Mouse (Mus musculus): ENCODE data around the gene Retsat. TPM values are rescaled to one million over a fixed set of nuclear protein-coding genes. Genes with fewer than 3 reads are reported as not detected.

Gene Retsat
- polyA plus RNA-seq, 1 experiment = 20.8 TPM

DNA sequence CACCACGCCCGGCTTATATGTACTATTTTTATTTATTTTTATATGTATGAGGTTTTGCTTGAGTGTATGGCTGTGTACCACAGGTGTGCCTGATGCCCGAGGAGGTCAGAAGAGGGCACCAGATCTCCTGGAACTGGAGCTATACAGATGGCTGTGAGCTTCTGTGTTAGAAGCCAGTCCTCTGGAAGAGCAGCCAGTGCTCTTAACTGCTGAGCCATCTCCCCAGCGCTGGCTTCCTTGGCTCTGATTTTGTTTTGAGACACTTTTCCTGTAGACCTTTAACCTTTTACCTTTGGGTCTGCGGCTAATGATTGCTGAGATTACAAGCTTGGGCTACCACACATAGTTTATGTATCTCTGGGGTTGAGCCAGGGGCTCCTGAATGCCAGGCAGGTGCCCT lies 30.8 kb upstream of the Retsat start:
- Histone ChIP-seq H3ac (ENCODE audit: control insufficient read depth, insufficient read length, low read depth) (no peak overlapping the region), H3K27me3 (ENCODE audit: control insufficient read depth, insufficient read depth, insufficient read length) (no peaks in the 10 kb centered on the region), H3K79me2 (ENCODE audit: control insufficient read depth, insufficient read depth) (no peaks in the 10 kb centered on the region), H3K79me3 (ENCODE audit: low read depth) (no peaks in the 10 kb centered on the region), H3K4me3 (ENCODE audit: insufficient read depth, poor library complexity, severe bottlenecking) (no peak overlapping the region), H3K36me3 (ENCODE audit: control insufficient read depth, insufficient read depth) (peaks cover 9% of the 10 kb centered on the region)
- TF ChIP-seq FOSL1 (IDR thresholded peaks at IDR 0.05; ENCODE audit: insufficient read depth, low read length, poor library complexity, severe bottlenecking) (no peak), MYOG (IDR thresholded peaks at IDR 0.05; ENCODE audit: control insufficient read depth, extremely low read depth, insufficient read length) (no peak), CTCF (IDR thresholded peaks at IDR 0.05; ENCODE audit: control insufficient read depth, insufficient read depth, insufficient read length) (no peak), CEBPB (IDR thresholded peaks at IDR 0.05; ENCODE audit: low read depth) (no peak), MYOD1 (IDR thresholded peaks at IDR 0.05; ENCODE audit: control insufficient read depth, insufficient read length, low read depth) (no peak), MAX (IDR thresholded peaks at IDR 0.05) (no peak), USF1 (IDR thresholded peaks at IDR 0.05; ENCODE audit: low read depth) (no peak)

DNA sequence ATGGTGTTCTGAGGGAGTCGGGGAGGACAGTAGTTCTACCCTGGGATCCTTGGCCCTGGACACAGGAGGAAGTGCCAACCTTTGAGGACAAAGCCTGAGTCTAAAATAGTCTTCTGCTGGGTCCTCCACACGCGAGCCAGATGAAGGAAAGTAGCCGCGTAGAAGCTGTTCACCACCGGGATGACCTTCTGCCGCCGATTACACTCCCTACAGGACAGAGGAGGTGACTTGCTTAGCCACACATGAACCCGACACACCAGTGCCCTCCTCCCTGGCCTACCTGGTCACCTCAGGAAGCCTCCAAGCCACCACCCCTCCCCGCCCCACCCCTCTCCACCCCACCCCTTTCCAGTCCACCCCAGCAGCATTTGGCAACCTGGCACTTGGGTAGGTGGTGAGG lies 29.5 kb upstream of the Retsat start:
- Histone ChIP-seq H3K4me3 (ENCODE audit: insufficient read depth, poor library complexity, severe bottlenecking) (no peak overlapping the region), H3K79me2 (ENCODE audit: control insufficient read depth, insufficient read depth) (no peaks in the 10 kb centered on the region), H3K36me3 (ENCODE audit: control insufficient read depth, insufficient read depth) (no peaks in the 10 kb centered on the region), H3ac (ENCODE audit: control insufficient read depth, insufficient read length, low read depth) (no peak overlapping the region), H3K27me3 (ENCODE audit: control insufficient read depth, insufficient read depth, insufficient read length) (no peaks in the 10 kb centered on the region), H3K79me3 (ENCODE audit: low read depth) (no peaks in the 10 kb centered on the region)
- TF ChIP-seq FOSL1 (IDR thresholded peaks at IDR 0.05; ENCODE audit: insufficient read depth, low read length, poor library complexity, severe bottlenecking) = no peak
- TF ChIP-seq MAX (IDR thresholded peaks at IDR 0.05) = no peak
- no peak for TF ChIP-seq USF1 (IDR thresholded peaks at IDR 0.05; ENCODE audit: low read depth)
- TF ChIP-seq MYOD1 (IDR thresholded peaks at IDR 0.05; ENCODE audit: control insufficient read depth, insufficient read length, low read depth) = no peak
- TF ChIP-seq MYOG (IDR thresholded peaks at IDR 0.05; ENCODE audit: control insufficient read depth, extremely low read depth, insufficient read length) = no peak

DNA sequence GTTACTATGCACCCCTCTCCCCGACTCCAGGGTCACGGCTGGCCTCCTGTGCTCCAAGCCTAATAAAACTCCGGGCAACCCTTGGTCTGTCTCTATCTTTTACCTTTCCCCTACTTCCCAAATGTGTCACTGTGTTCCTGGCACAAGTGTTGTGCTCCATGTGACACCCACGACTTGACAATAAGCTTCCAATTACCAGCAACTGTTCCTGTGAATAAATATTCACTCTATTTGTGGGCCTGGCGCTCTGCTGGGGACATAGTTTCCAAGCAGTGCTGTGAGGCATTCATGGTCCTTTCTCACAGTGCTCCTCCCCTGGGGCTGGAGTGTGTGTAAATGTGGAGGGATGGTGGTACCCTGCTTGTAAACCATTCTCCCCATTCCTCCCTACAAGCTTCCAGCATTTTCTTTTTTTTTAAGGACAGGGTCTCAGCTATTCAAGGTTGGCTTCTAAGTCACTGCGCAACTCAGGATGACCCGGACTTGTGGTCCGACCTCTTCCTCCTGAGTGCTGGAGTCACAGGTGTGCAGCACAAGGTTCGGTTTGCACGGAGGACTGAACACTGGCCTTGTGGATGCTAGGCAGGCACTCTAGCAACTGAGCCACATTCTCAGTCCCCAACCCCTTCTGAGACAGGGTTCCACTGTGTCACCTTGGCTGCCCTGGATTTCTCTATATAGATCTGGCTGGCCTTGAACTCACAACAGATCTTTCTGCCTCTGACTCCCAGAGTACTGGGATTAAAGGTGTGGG lies 27.5 kb upstream of the Retsat start:
- Histone ChIP-seq H3K79me3 (ENCODE audit: low read depth) (no peaks in the 10 kb centered on the region), H3K4me3 (ENCODE audit: insufficient read depth, poor library complexity, severe bottlenecking) (no peak overlapping the region), H3K36me3 (ENCODE audit: control insufficient read depth, insufficient read depth) (no peaks in the 10 kb centered on the region), H3ac (ENCODE audit: control insufficient read depth, insufficient read length, low read depth) (no peak overlapping the region), H3K79me2 (ENCODE audit: control insufficient read depth, insufficient read depth) (no peaks in the 10 kb centered on the region), H3K27me3 (ENCODE audit: control insufficient read depth, insufficient read depth, insufficient read length) (no peaks in the 10 kb centered on the region)
- TF ChIP-seq FOSL1 (IDR thresholded peaks at IDR 0.05; ENCODE audit: insufficient read depth, low read length, poor library complexity, severe bottlenecking) = no peak
- TF ChIP-seq MAX (IDR thresholded peaks at IDR 0.05) = no peak
- no peak for TF ChIP-seq MYOD1 (IDR thresholded peaks at IDR 0.05; ENCODE audit: control insufficient read depth, insufficient read length, low read depth)
- no peak for TF ChIP-seq USF1 (IDR thresholded peaks at IDR 0.05; ENCODE audit: low read depth)
- no peak for TF ChIP-seq CEBPB (IDR thresholded peaks at IDR 0.05; ENCODE audit: low read depth)
- no peak for TF ChIP-seq MYOG (IDR thresholded peaks at IDR 0.05; ENCODE audit: control insufficient read depth, extremely low read depth, insufficient read length)
- no peak for TF ChIP-seq CTCF (IDR thresholded peaks at IDR 0.05; ENCODE audit: control insufficient read depth, insufficient read depth, insufficient read length)

DNA sequence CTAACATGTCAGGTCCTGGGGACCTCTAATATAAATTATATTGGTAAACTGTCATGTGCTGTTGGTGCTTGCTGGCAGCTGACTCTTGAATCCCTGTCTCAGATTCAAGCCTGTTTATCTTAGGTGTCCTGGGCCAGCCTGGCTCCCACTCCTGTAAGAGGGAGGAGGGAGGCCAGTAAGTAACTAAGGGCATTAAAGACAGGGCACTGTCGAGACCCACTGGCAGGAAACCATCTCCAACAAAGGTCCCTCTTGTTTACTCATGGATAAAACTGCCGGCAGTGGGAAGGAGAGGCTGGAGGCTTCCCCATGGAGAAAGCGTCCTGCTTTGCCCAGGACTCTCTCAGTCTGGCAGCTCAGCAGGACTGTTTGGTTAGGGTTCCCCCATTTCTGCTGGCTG lies 26.4 kb upstream of the Retsat start:
- Histone ChIP-seq H3K79me2 (ENCODE audit: control insufficient read depth, insufficient read depth) (no peaks in the 10 kb centered on the region), H3K36me3 (ENCODE audit: control insufficient read depth, insufficient read depth) (no peaks in the 10 kb centered on the region), H3K4me3 (ENCODE audit: insufficient read depth, poor library complexity, severe bottlenecking) (no peak overlapping the region), H3K27me3 (ENCODE audit: control insufficient read depth, insufficient read depth, insufficient read length) (no peaks in the 10 kb centered on the region), H3K79me3 (ENCODE audit: low read depth) (no peaks in the 10 kb centered on the region), H3ac (ENCODE audit: control insufficient read depth, insufficient read length, low read depth) (no peak overlapping the region)
- no peak for TF ChIP-seq MAX (IDR thresholded peaks at IDR 0.05)
- TF ChIP-seq MYOG (IDR thresholded peaks at IDR 0.05; ENCODE audit: control insufficient read depth, extremely low read depth, insufficient read length) = no peak
- TF ChIP-seq CTCF (IDR thresholded peaks at IDR 0.05; ENCODE audit: control insufficient read depth, insufficient read depth, insufficient read length) = no peak
- no peak for TF ChIP-seq MYOD1 (IDR thresholded peaks at IDR 0.05; ENCODE audit: control insufficient read depth, insufficient read length, low read depth)
- no peak for TF ChIP-seq FOSL1 (IDR thresholded peaks at IDR 0.05; ENCODE audit: insufficient read depth, low read length, poor library complexity, severe bottlenecking)
- no peak for TF ChIP-seq USF1 (IDR thresholded peaks at IDR 0.05; ENCODE audit: low read depth)
- no peak for TF ChIP-seq CEBPB (IDR thresholded peaks at IDR 0.05; ENCODE audit: low read depth)

DNA sequence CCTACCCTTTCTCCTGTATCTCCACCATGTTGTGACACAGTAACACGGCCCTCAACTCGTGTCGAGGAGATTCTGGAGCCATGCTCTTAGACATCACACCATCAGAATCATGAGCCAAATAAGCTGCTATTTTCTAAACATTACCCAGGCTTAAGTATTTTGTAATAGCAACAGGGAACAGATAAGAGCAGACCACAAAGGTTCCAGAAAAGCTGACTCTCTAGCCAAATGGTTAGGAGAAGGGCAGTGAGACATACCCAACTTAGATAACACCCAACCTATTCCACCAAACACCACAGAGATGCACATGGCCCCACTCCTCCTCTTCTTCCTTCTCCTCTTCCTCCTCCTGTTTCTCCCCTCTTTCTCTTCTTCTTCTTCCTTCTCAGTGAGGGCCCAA lies 22.2 kb upstream of the Retsat start:
- no peaks in the 10 kb centered on the region for H3K79me3 ChIP-seq (ENCODE audit: low read depth)
- no peaks in the 10 kb centered on the region for H3K27me3 ChIP-seq (ENCODE audit: control insufficient read depth, insufficient read depth, insufficient read length)
- no peaks in the 10 kb centered on the region for H3K79me2 ChIP-seq (ENCODE audit: control insufficient read depth, insufficient read depth)
- H3K4me3 ChIP-seq (ENCODE audit: insufficient read depth, poor library complexity, severe bottlenecking) = no peak overlapping the region
- no peak overlapping the region for H3ac ChIP-seq (ENCODE audit: control insufficient read depth, insufficient read length, low read depth)
- TF ChIP-seq CTCF (IDR thresholded peaks at IDR 0.05; ENCODE audit: control insufficient read depth, insufficient read depth, insufficient read length) = no peak
- TF ChIP-seq USF1 (IDR thresholded peaks at IDR 0.05; ENCODE audit: low read depth) = no peak
- TF ChIP-seq MAX (IDR thresholded peaks at IDR 0.05) = no peak
- no peak for TF ChIP-seq FOSL1 (IDR thresholded peaks at IDR 0.05; ENCODE audit: insufficient read depth, low read length, poor library complexity, severe bottlenecking)
- TF ChIP-seq MYOG (IDR thresholded peaks at IDR 0.05; ENCODE audit: control insufficient read depth, extremely low read depth, insufficient read length) = no peak
- no peak for TF ChIP-seq CEBPB (IDR thresholded peaks at IDR 0.05; ENCODE audit: low read depth)
- no peak for TF ChIP-seq MYOD1 (IDR thresholded peaks at IDR 0.05; ENCODE audit: control insufficient read depth, insufficient read length, low read depth)
- no peaks in the 10 kb centered on the region for H3K36me3 ChIP-seq (ENCODE audit: control insufficient read depth, insufficient read depth)
